Mouse (Mus musculus): ENCODE data around the gene Srsf4.

The Srsf4 gene

GRCm38 (mm10) chr4:131915821-131916328 lies 42.5 kb downstream of the Srsf4 start:
- no peak for DNase-seq (ENCODE audit: low spot score)

- DNase-seq (ENCODE audit: low spot score): peak; percentile 67
Measured at GRCm38 (mm10) chr4:131916425-131916824, 43.0 kb downstream of the Srsf4 start.

GRCm38 (mm10) chr4:131917010-131917555 lies 43.7 kb downstream of the Srsf4 start:
- no peak for DNase-seq (ENCODE audit: low spot score)

- DNase-seq (ENCODE audit: low spot score): no peak
Measured at GRCm38 (mm10) chr4:131918026-131918533, 44.7 kb downstream of the Srsf4 start.

- DNase-seq (ENCODE audit: low spot score): no peak
Measured at GRCm38 (mm10) chr4:131918711-131919500, 45.5 kb downstream of the Srsf4 start.

GRCm38 (mm10) chr4:131919506-131920140 lies 46.2 kb downstream of the Srsf4 start:
- DNase-seq (ENCODE audit: low spot score): no peak

- DNase-seq (ENCODE audit: low spot score): no peak
Measured at GRCm38 (mm10) chr4:131920141-131920594, 46.8 kb downstream of the Srsf4 start.

- DNase-seq (ENCODE audit: low spot score): no peak
Measured at GRCm38 (mm10) chr4:131920595-131921351, 47.4 kb downstream of the Srsf4 start.

- no peak for DNase-seq (ENCODE audit: low spot score)
Measured at GRCm38 (mm10) chr4:131921461-131922346, 48.3 kb downstream of the Srsf4 start, which contains the start of gene Tmem200b. TSS of gene Tmem200b (plus strand) at chr4:131921771.

GRCm38 (mm10) chr4:131922404-131922803 lies 49.0 kb downstream of the Srsf4 start:
- no peak for DNase-seq (ENCODE audit: low spot score)

- no peak for DNase-seq (ENCODE audit: low spot score)
Measured at GRCm38 (mm10) chr4:131924096-131924810, 50.8 kb downstream of the Srsf4 start.

- no peak for DNase-seq (ENCODE audit: low spot score)
Measured at GRCm38 (mm10) chr4:131929146-131929545, 55.7 kb downstream of the Srsf4 start.

- DNase-seq (ENCODE audit: low spot score): no peak
Measured at GRCm38 (mm10) chr4:131939459-131939858, 66.0 kb downstream of the Srsf4 start.

- no peak for DNase-seq (ENCODE audit: low spot score)
Measured at GRCm38 (mm10) chr4:131940846-131941245, 67.4 kb downstream of the Srsf4 start.

GRCm38 (mm10) chr4:131947848-131948247 lies 74.4 kb downstream of the Srsf4 start:
- DNase-seq (ENCODE audit: low spot score): no peak

- DNase-seq (ENCODE audit: low spot score): no peak
Measured at GRCm38 (mm10) chr4:131949903-131950302, 76.5 kb downstream of the Srsf4 start.

- no peak for DNase-seq (ENCODE audit: low spot score)
Measured at GRCm38 (mm10) chr4:131950657-131951056, 77.2 kb downstream of the Srsf4 start.
